In genomic region chr2:160140166-160140740, GRCm38 (mm10) we compare ENCODE assay signal across 21 mouse cellular contexts.
"Had no signal": no experiment of that assay in that cellular context is flagged by ENCODE, and none has a peak within 500 bp of the region (broad histone marks: within the 10 kb centered on the region; RNA-seq: fewer than 3 reads in every experiment).

No protein-coding gene starts in this region.

- H3K9ac ChIP-seq: limb, embryonic 13.5 days; liver, embryonic 12.5 days; liver, embryonic 15.5 days; lung, embryonic 15.5 days; midbrain, embryonic 13.5 days had no signal

- H3K4me1 ChIP-seq: limb, embryonic 10.5 days; limb, embryonic 13.5 days; liver, embryonic 12.5 days; liver, embryonic 15.5 days; lung, embryonic 15.5 days; megakaryocyte, embryonic 14.5 days; midbrain, embryonic 10.5 days; midbrain, embryonic 13.5 days had no signal

- H3K36me3 ChIP-seq: limb, embryonic 10.5 days; limb, embryonic 13.5 days; liver, embryonic 12.5 days; liver, embryonic 15.5 days; lung, embryonic 15.5 days; midbrain, embryonic 10.5 days; midbrain, embryonic 13.5 days had no signal

- DNase-seq: kidney, postnatal 25 days; layer of hippocampus, adult 9-11 months; liver; lung, adult 18-20 months; lung, postnatal 10 days; lung, postnatal 36 days; thymus, adult 2 months; thymus, postnatal 14 days had no signal

- H3K27ac ChIP-seq: kidney, postnatal 0 days; layer of hippocampus, adult 2 months; limb, embryonic 10.5 days; limb, embryonic 13.5 days; liver, embryonic 12.5 days; liver, embryonic 15.5 days; lung, embryonic 15.5 days; midbrain, embryonic 10.5 days; midbrain, embryonic 13.5 days; stomach, postnatal 0 days had no signal

- ATAC-seq: liver, embryonic 12.5 days; midbrain, embryonic 13.5 days; midbrain, embryonic 16.5 days had no signal

- H3K4me2 ChIP-seq: limb, embryonic 13.5 days; liver, embryonic 12.5 days; liver, embryonic 15.5 days; lung, embryonic 15.5 days; midbrain, embryonic 13.5 days had no signal

- H3K9me3 ChIP-seq: limb, embryonic 10.5 days; limb, embryonic 13.5 days; liver, embryonic 12.5 days; liver, embryonic 15.5 days; lung, embryonic 15.5 days; midbrain, embryonic 10.5 days; midbrain, embryonic 13.5 days had no signal

- H3K4me3 ChIP-seq: layer of hippocampus, adult 2 months; limb, embryonic 10.5 days; limb, embryonic 13.5 days; liver, embryonic 12.5 days; liver, embryonic 15.5 days; lung, embryonic 15.5 days; megakaryocyte, embryonic 14.5 days; midbrain, embryonic 10.5 days; midbrain, embryonic 13.5 days; myocyte had no signal

- H3K27me3 ChIP-seq: limb, embryonic 13.5 days; liver, embryonic 12.5 days; liver, embryonic 15.5 days; lung, embryonic 15.5 days; megakaryocyte, embryonic 14.5 days; midbrain, embryonic 13.5 days had no signal
